Comparison of ENCODE assay signal across 8 mouse cellular contexts in the genomic region with DNA sequence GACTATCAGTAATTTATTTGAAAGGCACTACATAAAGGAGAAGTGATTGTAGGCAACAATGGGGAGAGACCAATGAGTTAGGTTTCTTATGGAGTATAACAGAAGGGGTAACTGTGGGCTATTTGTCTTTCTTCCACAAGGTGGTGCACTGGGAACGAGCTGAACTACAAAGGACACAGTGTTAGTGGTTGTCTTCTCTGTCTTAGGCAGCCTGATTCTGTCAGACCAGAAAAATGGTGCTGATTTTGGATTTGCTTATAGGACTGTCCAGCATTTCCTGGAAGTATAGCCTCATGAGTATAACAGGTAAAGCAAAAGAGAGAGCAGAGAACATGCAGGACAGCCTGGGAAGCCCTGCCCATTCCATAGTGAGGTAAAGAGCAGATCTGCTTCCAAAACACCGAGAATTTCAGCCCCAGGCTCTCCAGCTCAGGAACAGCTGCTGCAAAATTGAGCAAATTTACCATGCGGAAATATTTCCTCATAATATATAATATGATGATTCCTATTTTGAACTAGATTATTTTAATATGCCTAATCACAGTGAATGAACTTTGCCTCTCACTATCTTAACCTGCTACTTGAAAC.
A peak's percentile ranks its signal among the peaks of the same experiment; 100 is the strongest.
DNase-seq lines count a peak whose midpoint lies in the region; ATAC-seq lines count a peak whose summit lies in the region.

No protein-coding gene starts in this region.

- peak; percentile 66 for DNase-seq in ES-CJ7 (ENCODE audit: low read depth, low spot score)
- peak; percentile 88 for DNase-seq in brain, adult 2 months (ENCODE audit: low read depth, low spot score)
- peak; percentile 45 for DNase-seq in forebrain, embryonic 10.5 days (ENCODE audit: extremely low spot score, low spot score)
- peak; percentile 79 for DNase-seq in hindbrain, embryonic 11.5 days (ENCODE audit: low spot score)
- DNase-seq in layer of hippocampus, postnatal 10 days (ENCODE audit: low spot score in 2 of 2): peak; percentile 79 to 82
- peak; percentile 2 for DNase-seq in yolk sac, embryonic 10.5 days (ENCODE audit: low spot score)

- no peak overlapping the region for H3K4me3 ChIP-seq in forebrain, embryonic 10.5 days
- no peak overlapping the region for H3K4me3 ChIP-seq in hindbrain, embryonic 11.5 days (ENCODE audit: low read depth, low read length)
- H3K4me3 ChIP-seq in midbrain, embryonic 12.5 days: no peak overlapping the region

- no peak overlapping the region for H3K9ac ChIP-seq in hindbrain, embryonic 11.5 days (ENCODE audit: low read depth, low read length)
- 0 out of 2 replicates have a peak overlapping the region, but pooled peaks have one; percentile 7 for H3K9ac ChIP-seq in midbrain, embryonic 12.5 days (replicated peaks)

- peak; percentile 82; the same call in 1 of the 2 replicates for ATAC-seq in hindbrain, embryonic 11.5 days (ENCODE audit: low FRiP score)
- peak; percentile 78 for ATAC-seq in midbrain, embryonic 12.5 days (ENCODE audit: low FRiP score, low read depth)
- ATAC-seq in erythroblast, adult 5-6 weeks (replicated peaks; ENCODE audit: low FRiP score, poor library complexity, severe bottlenecking): no peak

- no peaks in the 10 kb centered on the region for H3K36me3 ChIP-seq in forebrain, embryonic 10.5 days (replicated peaks)
- no peaks in the 10 kb centered on the region for H3K36me3 ChIP-seq in hindbrain, embryonic 11.5 days (ENCODE audit: control insufficient read depth, insufficient read depth, low read length)
- H3K36me3 ChIP-seq in midbrain, embryonic 12.5 days: no peaks in the 10 kb centered on the region

- H3K27ac ChIP-seq in forebrain, embryonic 10.5 days: 0 out of 2 replicates have a peak overlapping the region, but pooled peaks have one; percentile 17
- H3K27ac ChIP-seq in hindbrain, embryonic 11.5 days (ENCODE audit: low read depth, low read length): peak overlapping the region; percentile 58; the same call in 1 of the 2 replicates
- H3K27ac ChIP-seq in midbrain, embryonic 12.5 days (replicated peaks): peak overlapping the region; percentile 71

- 51% methylated on average over 3 of the region's 3 CpGs for WGBS in forebrain, embryonic 10.5 days
- 48% methylated on average over 3 of the region's 3 CpGs for WGBS in hindbrain, embryonic 11.5 days
- WGBS in midbrain, embryonic 12.5 days: 43% methylated on average over 3 of the region's 3 CpGs

- H3K9me3 ChIP-seq in forebrain, embryonic 10.5 days: no peaks in the 10 kb centered on the region
- H3K9me3 ChIP-seq in hindbrain, embryonic 11.5 days (ENCODE audit: control insufficient read depth, low read length): no peaks in the 10 kb centered on the region
- H3K9me3 ChIP-seq in midbrain, embryonic 12.5 days: no peaks in the 10 kb centered on the region

- H3K27me3 ChIP-seq in forebrain, embryonic 10.5 days (ENCODE audit: poor library complexity, severe bottlenecking): no peaks in the 10 kb centered on the region
- no peaks in the 10 kb centered on the region for H3K27me3 ChIP-seq in hindbrain, embryonic 11.5 days (ENCODE audit: control insufficient read depth, insufficient read depth, low read length)
- H3K27me3 ChIP-seq in midbrain, embryonic 12.5 days: no peaks in the 10 kb centered on the region

- H3K4me2 ChIP-seq in hindbrain, embryonic 11.5 days (replicated peaks; ENCODE audit: low read depth, low read length): no peak overlapping the region
- no peak overlapping the region for H3K4me2 ChIP-seq in midbrain, embryonic 12.5 days (replicated peaks)

- H3K4me1 ChIP-seq in forebrain, embryonic 10.5 days: peaks cover 15% of the 10 kb centered on the region
- 0 out of 2 replicates have a peak, but pooled peaks cover 2% of the 10 kb centered on the region for H3K4me1 ChIP-seq in hindbrain, embryonic 11.5 days (replicated peaks; ENCODE audit: control insufficient read depth, insufficient read depth, low read length)
- H3K4me1 ChIP-seq in midbrain, embryonic 12.5 days: peaks cover 6% of the 10 kb centered on the region

Comparison
In these comparisons a context has a peak if more than half of its experiments do, and no peak if none do; other contexts are left out.
1. DNase-seq: peak in every context shown above with its lines; median percentile 88 in brain, adult 2 months; 80 in layer of hippocampus, postnatal 10 days; 79 in hindbrain, embryonic 11.5 days; 66 in ES-CJ7; 45 in forebrain, embryonic 10.5 days; 2 in yolk sac, embryonic 10.5 days.
2. H3K27ac ChIP-seq: peak in every context shown above with its lines; median percentile 71 in midbrain, embryonic 12.5 days; 58 in hindbrain, embryonic 11.5 days; 17 in forebrain, embryonic 10.5 days.